Mouse (Mus musculus): ENCODE data around the gene Odf2. TPM values are rescaled to one million over a fixed set of nuclear protein-coding genes. Genes with fewer than 3 reads are reported as not detected.

Gene Odf2
- 30.6 and 41.7 TPM in 2 replicates for polyA plus RNA-seq (2012; rRNA removed)

- DNase-seq (ENCODE audit: low read depth) = peak; percentile 66
Measured at GRCm38 (mm10) chr2:29889066-29889944, at the start of gene Odf2. Gene Odf2 (plus strand): TSS chr2:29889221.

- DNase-seq (ENCODE audit: low read depth) = no peak
Measured at GRCm38 (mm10) chr2:29839460-29839859, 49.6 kb upstream of the Odf2 start.

- no peak for DNase-seq (ENCODE audit: low read depth)
Measured at GRCm38 (mm10) chr2:29843231-29844105, 45.6 kb upstream of the Odf2 start.

- DNase-seq (ENCODE audit: low read depth) = no peak
Measured at GRCm38 (mm10) chr2:29844115-29844514, 44.9 kb upstream of the Odf2 start.

DNA sequence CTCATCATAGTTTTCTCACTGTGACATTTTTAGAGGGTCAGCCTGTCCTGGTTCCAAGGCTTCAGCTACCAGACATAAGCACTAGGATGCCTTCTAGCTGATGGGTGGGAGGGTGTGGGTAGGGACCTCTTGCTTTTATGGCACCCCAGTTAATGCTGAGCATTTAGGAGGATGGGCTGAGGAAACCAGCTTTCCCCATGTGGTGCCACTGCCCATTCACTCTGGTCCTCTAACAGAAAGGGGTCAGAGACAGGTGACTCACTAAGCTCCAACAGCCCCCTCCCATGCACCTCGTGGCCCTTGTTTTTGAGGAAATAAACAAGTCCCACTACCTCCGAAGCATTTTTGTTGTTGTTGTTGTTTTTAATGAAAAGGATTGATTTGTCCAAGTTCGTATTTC lies 44.4 kb upstream of the Odf2 start:
- no peak for DNase-seq (ENCODE audit: low read depth)

DNA sequence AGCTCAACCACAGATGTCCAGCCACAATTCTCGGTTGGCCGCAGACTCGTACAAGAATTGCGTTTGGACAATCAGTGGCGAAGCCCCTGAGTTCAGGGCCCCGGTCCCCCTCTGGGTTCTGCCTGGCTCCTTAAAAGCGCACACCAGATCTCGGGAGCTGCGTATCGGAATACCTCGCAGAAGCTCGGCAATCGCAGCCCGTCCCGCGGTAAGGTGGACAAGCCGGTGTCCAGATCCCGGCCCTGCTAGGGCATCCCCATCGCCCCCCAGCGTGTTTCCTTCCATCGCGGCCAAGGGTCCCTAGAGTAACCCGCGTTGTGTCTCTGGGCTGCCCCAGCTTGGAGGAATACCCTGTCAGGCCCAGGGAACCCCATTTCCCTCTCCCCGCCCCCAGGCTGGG lies 43.4 kb upstream of the Odf2 start:
- DNase-seq (ENCODE audit: low read depth) = no peak

GRCm38 (mm10) chr2:29846061-29846853 lies 42.8 kb upstream of the Odf2 start:
- no peak for DNase-seq (ENCODE audit: low read depth)

GRCm38 (mm10) chr2:29846911-29847310 lies 42.1 kb upstream of the Odf2 start:
- DNase-seq (ENCODE audit: low read depth) = no peak

GRCm38 (mm10) chr2:29849041-29849440 lies 40.0 kb upstream of the Odf2 start:
- DNase-seq (ENCODE audit: low read depth) = no peak

DNA sequence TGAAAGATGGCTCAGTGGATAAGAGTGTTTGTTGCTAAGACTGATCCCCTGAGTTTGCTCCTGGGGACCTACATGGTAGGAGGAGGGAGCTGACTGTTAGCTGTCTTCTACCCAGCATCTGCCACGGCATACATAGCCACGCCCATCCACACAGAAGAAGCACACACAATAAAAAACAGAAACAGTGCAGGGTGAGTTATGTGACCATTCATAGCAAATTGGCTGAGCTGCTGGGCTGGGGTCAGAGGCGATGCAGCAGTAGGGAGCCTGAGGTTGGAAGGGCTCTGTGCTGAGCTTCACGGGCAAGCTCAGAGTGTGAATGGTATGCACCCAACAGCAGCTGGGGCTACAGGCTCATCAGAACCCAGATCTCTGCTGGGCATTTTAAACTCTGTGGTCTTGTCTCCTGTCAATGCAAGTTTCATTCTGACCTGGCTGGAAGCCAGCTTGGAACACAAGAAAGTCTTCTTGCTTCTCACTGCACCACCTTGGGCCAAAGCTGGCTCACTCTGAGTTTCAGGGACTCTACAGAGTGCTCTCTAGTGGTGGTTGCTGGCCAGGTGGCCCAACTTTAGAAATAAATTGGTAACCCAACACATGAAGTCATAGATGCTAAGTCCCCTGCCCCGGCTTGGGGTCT lies 39.1 kb upstream of the Odf2 start:
- no peak for DNase-seq (ENCODE audit: low read depth)

- no peak for DNase-seq (ENCODE audit: low read depth)
Measured at GRCm38 (mm10) chr2:29852957-29853485, 36.0 kb upstream of the Odf2 start.

DNA sequence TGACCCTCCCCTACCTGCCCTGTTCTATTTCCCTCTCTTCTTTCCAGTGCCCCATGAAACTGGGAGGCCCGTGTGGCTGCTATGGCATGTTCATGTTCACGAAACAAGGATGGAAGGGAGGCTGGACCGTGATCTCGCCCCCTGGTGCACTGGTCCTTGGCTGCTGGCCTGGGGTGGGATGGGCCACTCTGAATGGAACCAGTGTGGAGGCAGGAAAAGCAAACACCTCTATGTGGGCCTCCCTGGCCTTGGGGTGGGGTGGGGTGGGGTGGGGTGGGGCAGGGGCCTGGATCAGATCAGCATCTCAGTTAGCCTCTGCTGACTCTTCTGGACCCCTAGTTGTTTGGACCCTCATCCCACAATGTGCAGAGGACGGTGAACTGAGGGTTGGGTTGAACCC lies 35.3 kb upstream of the Odf2 start:
- DNase-seq (ENCODE audit: low read depth) = no peak

DNA sequence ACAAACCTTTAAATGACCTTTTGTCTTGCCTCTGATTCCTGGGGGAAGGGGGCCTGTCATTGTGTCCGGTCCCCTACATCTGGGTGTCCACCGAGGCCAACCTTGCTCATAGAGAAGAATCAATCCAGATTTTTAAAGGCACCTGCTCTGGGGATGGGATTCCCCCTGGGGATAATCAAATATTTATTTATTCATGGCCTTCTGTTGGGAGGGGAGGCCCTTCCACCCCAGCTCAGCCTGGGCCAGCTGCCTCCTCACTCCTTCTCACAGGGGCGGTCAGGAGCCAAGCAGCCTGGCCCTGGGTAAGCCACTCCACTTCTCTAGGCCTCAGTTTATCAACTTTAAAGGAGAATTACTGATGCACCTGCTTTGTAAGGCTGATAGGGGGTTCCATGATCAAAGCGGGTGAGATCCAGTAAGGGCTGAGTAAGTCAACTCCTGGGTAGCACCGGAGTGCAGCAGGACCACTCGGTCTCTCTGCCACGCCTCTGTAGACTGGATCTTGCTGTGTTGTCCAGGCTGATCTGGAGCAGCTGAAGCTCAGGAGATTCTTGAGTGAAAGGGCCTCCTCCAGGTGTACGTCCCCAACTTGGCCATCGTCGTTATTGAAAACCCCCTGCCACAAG lies 33.3 kb upstream of the Odf2 start:
- no peak for DNase-seq (ENCODE audit: low read depth)

DNA sequence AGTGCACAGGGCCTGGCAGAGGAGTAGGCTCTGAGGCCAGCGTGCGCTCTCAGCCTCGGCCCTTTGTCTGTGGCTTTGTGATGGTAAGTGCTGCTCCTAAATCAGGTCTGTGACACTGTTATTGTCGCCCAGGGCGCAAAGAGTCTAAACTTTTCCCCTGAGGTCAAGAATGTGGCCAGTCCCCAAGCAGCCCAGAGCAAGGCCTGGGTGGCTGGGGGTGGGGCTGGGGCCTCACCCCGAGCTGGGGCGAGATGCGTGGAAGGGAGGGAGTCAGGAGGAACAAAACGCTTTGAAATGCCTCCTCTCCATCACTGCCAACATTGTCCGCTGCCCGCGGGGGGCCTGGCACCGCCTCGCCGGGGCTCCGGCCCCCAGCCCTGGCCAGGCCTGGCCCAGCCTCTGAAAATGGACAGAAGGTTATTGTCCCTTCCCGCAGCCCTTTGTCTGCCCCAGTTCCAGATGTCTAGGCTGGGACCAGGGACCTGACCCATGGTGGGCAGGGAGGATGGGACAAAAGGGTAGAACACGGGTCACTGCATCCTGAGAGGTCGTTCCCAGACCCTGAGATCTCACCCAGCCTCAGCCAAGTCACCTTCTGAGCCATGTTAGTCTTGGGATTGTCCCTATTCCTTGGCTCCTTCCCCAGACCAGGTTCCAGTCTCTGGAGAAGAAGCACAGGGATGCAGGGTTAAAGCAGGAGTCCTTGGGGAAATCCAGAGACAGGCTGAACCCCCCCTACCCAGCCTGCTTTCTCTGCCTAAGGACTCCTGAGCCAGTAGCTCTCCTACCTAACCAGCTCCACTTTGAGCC lies 32.4 kb upstream of the Odf2 start:
- DNase-seq (ENCODE audit: low read depth) = no peak

DNA sequence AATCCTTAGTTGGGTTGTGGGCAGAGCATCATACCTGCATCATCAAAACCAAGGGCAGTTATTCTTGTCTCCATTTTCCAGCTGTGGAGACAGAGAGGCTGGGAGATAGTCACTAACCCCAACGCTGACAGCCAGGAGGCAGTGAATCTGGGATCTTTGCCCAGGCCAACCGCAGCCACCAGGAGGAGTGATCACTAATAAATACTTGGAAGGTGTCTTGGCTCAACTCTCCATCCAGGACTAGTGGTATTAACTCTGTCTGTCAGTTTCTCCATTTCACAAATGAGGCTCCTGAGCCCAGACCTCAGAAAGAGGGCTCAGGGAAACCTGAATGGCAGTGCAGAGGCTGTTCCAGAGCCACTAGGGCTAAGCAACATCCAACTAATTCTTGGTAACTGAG lies 31.7 kb upstream of the Odf2 start:
- peak; percentile 75 for DNase-seq (ENCODE audit: low read depth)

DNA sequence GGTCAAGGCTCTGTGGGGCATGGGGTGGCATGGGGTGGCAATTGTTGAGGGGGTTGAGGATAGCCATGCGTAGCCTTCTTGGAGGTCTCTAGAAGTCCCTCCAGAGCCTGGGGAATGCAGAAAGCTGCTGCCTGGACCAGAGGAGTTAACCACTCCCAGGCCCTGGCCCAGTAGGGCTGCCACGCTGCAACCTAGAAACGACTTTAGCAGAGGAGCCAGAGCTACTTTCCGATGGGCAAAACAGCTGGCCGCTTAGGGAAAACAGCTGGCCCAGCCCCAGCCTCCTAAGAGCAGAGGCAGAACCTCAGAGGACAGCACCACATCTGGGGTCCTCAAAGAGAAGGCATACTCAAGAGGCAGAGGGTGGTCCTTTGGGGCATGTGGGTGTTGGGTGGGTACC lies 31.1 kb upstream of the Odf2 start:
- DNase-seq (ENCODE audit: low read depth) = no peak

GRCm38 (mm10) chr2:29858748-29859473 lies 30.1 kb upstream of the Odf2 start:
- DNase-seq (ENCODE audit: low read depth) = peak; percentile 91

DNA sequence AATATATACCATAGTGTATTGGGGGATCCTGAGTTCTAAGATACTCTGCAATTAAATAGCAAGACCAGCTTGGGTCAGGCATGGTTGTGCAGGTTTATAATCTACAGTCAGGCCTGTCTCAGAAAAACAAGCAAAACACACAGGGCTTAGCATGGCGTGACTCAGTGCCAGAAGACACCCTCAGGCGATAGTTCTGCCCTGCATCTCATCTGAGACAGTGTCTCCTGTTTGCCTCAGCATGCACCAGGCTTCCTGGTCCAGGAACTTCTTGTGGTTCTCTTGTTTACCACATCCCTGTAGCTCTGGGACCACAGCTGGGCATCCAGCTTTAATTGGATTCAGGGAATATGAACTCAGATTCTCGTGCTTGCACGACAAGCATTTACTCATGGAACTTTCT lies 23.9 kb upstream of the Odf2 start:
- no peak for DNase-seq (ENCODE audit: low read depth)

All from gonadal fat pad, adult 2 months (tissue).